Mouse (Mus musculus): ENCODE measurements at regions not wholly inside any gene's neighbourhood (a gene's known extent, or its start where the extent isn't known, plus 50 kb on each side); places are given as distances from the start of the nearest gene placed in this dataset.

DNA sequence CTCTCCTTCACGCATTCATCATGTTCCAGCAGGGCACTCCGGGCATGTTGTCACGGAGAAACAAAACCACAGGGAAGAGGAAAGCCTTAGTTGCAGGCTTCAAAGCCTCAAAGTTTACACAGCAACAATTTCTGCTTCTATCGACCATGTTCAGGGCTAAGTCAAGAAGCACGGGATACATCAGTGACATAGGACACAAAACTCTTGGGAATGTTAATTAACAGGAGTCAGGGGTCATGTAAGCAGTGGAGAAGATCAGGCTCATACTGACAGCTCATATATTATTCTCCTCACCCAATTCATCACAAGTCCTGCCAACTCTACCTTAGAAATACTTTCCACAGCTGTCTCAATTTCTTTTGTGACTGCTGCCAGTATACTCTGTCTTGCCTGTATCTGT lies 133.0 kb upstream of the Btbd3 start:
- Histone ChIP-seq H3K36me3 (ENCODE audit: control insufficient read depth, insufficient read depth, low read length) (no peaks in the 10 kb centered on the region), H3K9me3 (ENCODE audit: control insufficient read depth, low read length) (no peaks in the 10 kb centered on the region), H3K4me1 (ENCODE audit: control insufficient read depth, insufficient read depth, low read length) (no peaks in the 10 kb centered on the region), H3K9ac (ENCODE audit: low read length) (no peak overlapping the region), H3K27ac (ENCODE audit: low read depth, low read length) (no peak overlapping the region), H3K27me3 (ENCODE audit: control insufficient read depth, insufficient read depth, low read length) (no peaks in the 10 kb centered on the region), H3K4me2 (no peak overlapping the region), H3K4me3 (ENCODE audit: low read depth, low read length) (no peak overlapping the region)
- no peak for ATAC-seq (ENCODE audit: low FRiP score)
- WGBS, result 52% methylated on average over 5 of the region's 5 CpGs
- no peak for DNase-seq (ENCODE audit: low spot score, missing footprints)

DNA sequence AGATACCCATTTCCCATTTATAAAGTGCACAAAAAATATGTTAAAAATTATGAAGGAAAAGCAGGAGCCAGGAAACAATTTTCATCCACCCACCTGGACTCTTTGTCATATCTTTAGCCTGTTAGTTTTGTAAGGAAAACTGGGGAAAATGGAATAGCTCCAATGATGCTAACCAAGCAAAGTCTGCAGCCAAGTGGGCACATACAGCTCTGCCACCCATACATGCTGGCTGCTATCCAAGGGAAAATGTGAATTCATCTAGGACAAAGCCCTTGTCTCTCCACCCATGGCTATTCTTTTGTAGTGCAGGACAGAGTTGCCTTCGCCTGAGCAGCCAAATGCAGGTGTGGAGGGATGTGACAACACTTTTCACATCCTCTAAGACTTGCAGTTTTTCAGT lies 135.5 kb upstream of the Btbd3 start:
- H3K9me3 ChIP-seq (ENCODE audit: control insufficient read depth, low read length), result no peaks in the 10 kb centered on the region
- no peaks in the 10 kb centered on the region for H3K27me3 ChIP-seq (ENCODE audit: control insufficient read depth, insufficient read depth, low read length)
- WGBS, result 64% methylated on average over 1 of the region's 1 CpGs
- no peak overlapping the region for H3K9ac ChIP-seq (ENCODE audit: low read length)
- no peak overlapping the region for H3K27ac ChIP-seq (ENCODE audit: low read depth, low read length)
- no peaks in the 10 kb centered on the region for H3K36me3 ChIP-seq (ENCODE audit: control insufficient read depth, insufficient read depth, low read length)
- DNase-seq (ENCODE audit: low spot score, missing footprints) (no peak), ATAC-seq (ENCODE audit: low FRiP score) (no peak)
- no peak overlapping the region for H3K4me3 ChIP-seq (ENCODE audit: low read depth, low read length)
- no peak overlapping the region for H3K4me2 ChIP-seq
- no peaks in the 10 kb centered on the region for H3K4me1 ChIP-seq (ENCODE audit: control insufficient read depth, insufficient read depth, low read length)

DNA sequence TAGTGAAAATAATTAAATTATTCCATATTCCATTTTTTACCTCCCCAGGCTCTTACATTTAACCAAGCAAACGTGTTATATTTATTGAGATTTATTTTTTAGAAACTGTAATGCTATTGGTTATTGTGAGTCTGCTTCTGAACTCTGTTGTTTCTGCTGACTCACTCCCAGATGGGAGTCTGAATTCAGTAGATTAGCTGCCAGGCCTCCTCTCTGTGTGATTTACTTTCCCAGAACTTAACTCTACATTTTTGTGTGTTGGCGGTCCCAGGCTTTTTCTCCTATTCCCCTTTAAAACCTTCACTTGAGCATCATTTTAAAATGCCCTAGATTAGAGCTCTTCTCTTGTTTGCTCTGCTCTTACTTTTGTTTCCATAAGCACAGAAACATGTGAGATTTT lies 136.2 kb upstream of the Btbd3 start:
- no peaks in the 10 kb centered on the region for H3K4me1 ChIP-seq (ENCODE audit: control insufficient read depth, insufficient read depth, low read length)
- H3K4me2 ChIP-seq, result no peak overlapping the region
- DNase-seq (ENCODE audit: low spot score, missing footprints) (no peak), ATAC-seq (ENCODE audit: low FRiP score) (no peak)
- 87% methylated on average over 2 of the region's 2 CpGs for WGBS
- H3K27me3 ChIP-seq (ENCODE audit: control insufficient read depth, insufficient read depth, low read length), result no peaks in the 10 kb centered on the region
- H3K4me3 ChIP-seq (ENCODE audit: low read depth, low read length), result no peak overlapping the region
- H3K27ac ChIP-seq (ENCODE audit: low read depth, low read length), result no peak overlapping the region
- H3K36me3 ChIP-seq (ENCODE audit: control insufficient read depth, insufficient read depth, low read length), result no peaks in the 10 kb centered on the region
- H3K9me3 ChIP-seq (ENCODE audit: control insufficient read depth, low read length), result no peaks in the 10 kb centered on the region
- no peak overlapping the region for H3K9ac ChIP-seq (ENCODE audit: low read length)

DNA sequence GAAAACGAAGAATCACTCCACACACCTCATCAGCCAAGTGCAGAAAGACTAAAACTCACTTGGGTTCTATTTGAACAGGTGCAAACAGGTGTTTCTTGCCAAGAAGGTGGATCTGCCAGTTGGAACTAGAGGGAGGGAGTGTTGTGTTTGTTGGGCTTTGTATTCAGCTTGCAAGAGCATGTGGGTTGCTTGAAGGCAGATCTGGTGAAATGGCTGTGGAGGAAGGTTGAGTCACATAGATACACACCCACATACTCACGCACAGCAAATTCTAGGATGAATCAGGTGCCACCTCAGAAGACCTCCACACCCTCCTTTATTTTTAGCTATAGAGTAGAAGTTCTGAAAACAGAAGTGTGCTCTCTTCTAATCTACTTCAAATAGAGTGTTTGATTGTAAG lies 156.6 kb upstream of the Btbd3 start:
- Histone ChIP-seq H3K4me1 (ENCODE audit: control insufficient read depth, insufficient read depth, low read length) (no peaks in the 10 kb centered on the region), H3K27me3 (ENCODE audit: control insufficient read depth, insufficient read depth, low read length) (no peaks in the 10 kb centered on the region), H3K9me3 (ENCODE audit: control insufficient read depth, low read length) (no peaks in the 10 kb centered on the region), H3K9ac (ENCODE audit: low read length) (no peak overlapping the region), H3K27ac (ENCODE audit: low read depth, low read length) (no peak overlapping the region), H3K36me3 (ENCODE audit: control insufficient read depth, insufficient read depth, low read length) (no peaks in the 10 kb centered on the region), H3K4me2 (no peak overlapping the region), H3K4me3 (ENCODE audit: low read depth, low read length) (no peak overlapping the region)
- DNase-seq (ENCODE audit: low spot score, missing footprints), result no peak
- no peak for ATAC-seq (ENCODE audit: low FRiP score)
- WGBS, result 91% methylated on average over 2 of the region's 2 CpGs

DNA sequence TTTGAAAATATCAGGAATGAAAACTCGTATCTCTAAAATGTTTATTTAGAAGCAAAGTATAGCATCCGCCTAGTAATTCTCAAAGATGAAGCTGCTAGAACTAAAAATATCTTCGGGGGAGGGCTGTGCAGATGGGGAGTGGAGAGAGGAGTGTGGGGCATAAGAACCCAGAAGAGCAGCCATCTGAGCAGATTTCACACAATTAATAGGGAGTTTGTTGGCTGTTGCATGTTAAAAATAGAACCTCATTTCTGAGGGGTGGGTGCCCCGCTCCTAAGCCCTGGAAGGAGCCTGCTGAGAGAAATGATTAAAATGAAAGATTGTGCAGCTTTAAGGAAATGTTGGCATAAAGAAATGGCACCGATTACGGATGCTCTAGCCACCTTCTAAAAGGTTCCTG lies 171.0 kb upstream of the Btbd3 start:
- ATAC-seq (ENCODE audit: low FRiP score), result no peak
- no peaks in the 10 kb centered on the region for H3K4me1 ChIP-seq (ENCODE audit: control insufficient read depth, insufficient read depth, low read length)
- WGBS, result 90% methylated on average over 6 of the region's 6 CpGs

DNA sequence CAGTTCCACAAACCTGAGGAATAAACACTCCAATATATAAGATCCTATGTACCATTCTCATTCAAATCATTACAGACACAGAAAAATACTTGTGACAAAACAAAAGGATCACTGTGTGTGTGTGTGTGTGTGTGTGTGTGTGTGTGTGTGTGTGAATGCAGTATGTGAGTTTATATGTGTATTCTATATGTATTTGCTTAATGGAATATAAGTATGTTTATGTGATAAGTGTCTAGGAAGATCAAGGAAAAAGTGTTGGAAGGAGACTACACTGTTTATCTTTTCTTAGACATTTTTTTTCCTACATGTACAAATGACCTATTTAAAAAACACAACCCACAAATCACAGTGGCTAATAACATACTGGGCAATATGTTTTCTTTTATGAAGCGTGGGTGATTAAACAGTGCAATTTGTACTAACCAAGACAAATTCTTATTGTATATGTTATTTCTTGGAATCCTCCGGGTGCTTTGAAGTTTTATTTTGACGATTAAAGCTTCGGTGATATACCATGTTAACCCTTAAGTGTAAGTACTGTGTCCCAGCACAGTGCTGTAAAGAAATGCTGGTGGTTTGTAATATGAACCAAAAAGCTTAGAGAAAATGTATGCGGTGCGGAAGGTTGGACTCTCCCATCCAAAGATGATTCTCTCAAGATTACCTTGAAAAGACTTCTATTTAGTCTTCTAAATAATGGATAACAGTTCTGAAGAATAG lies 171.6 kb upstream of the Btbd3 start:
- Histone ChIP-seq H3K4me2 (no peak overlapping the region), H3K9me3 (ENCODE audit: control insufficient read depth, low read length) (no peaks in the 10 kb centered on the region), H3K36me3 (ENCODE audit: control insufficient read depth, insufficient read depth, low read length) (no peaks in the 10 kb centered on the region), H3K9ac (ENCODE audit: low read length) (no peak overlapping the region), H3K4me1 (ENCODE audit: control insufficient read depth, insufficient read depth, low read length) (no peaks in the 10 kb centered on the region), H3K27me3 (ENCODE audit: control insufficient read depth, insufficient read depth, low read length) (no peaks in the 10 kb centered on the region), H3K4me3 (ENCODE audit: low read depth, low read length) (no peak overlapping the region), H3K27ac (ENCODE audit: low read depth, low read length) (no peak overlapping the region)
- 81% methylated on average over 6 of the region's 6 CpGs for WGBS
- ATAC-seq (ENCODE audit: low FRiP score), result no peak
- DNase-seq (ENCODE audit: low spot score, missing footprints), result no peak

More for the DNA sequence above, 171.0 kb upstream of the Btbd3 start:
- Histone ChIP-seq H3K9ac (ENCODE audit: low read length) (no peak overlapping the region), H3K4me3 (ENCODE audit: low read depth, low read length) (no peak overlapping the region), H3K36me3 (ENCODE audit: control insufficient read depth, insufficient read depth, low read length) (no peaks in the 10 kb centered on the region), H3K9me3 (ENCODE audit: control insufficient read depth, low read length) (no peaks in the 10 kb centered on the region), H3K27me3 (ENCODE audit: control insufficient read depth, insufficient read depth, low read length) (no peaks in the 10 kb centered on the region), H3K4me2 (no peak overlapping the region), H3K27ac (ENCODE audit: low read depth, low read length) (no peak overlapping the region)
- no peak for DNase-seq (ENCODE audit: low spot score, missing footprints)

DNA sequence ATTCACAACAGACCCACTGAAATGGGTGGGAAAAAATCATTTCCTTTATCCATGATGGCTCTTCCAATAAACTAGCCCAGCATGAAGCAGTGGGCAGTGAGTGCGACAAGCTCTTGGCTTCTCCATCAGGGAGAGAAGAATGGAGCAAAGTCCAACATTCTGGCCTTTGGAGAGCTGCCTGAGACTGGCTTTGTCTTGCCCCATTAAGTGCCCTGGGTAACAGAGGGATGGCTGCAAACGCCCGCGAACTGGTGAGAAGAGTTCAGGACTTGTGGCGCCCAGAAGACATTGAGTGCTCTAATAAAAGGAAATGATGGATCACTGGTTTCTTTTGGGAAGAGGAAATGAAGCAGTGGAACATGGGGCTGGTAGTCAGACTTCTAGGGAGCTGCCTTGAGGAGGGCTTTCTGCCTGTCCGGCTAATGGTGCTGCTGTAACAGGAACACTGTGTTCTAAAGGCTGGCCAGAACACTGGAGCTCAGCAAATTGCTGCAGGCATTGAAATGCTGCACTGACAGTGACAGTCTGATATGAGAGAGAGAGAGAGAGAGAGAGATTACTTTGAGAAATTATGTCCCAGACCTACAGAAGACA lies 182.2 kb upstream of the Btbd3 start:
- H3K9ac ChIP-seq (ENCODE audit: low read length), result no peak overlapping the region
- H3K4me1 ChIP-seq (ENCODE audit: control insufficient read depth, insufficient read depth, low read length), result no peaks in the 10 kb centered on the region
- H3K4me2 ChIP-seq, result no peak overlapping the region
- no peaks in the 10 kb centered on the region for H3K9me3 ChIP-seq (ENCODE audit: control insufficient read depth, low read length)
- no peaks in the 10 kb centered on the region for H3K36me3 ChIP-seq (ENCODE audit: control insufficient read depth, insufficient read depth, low read length)
- no peak for ATAC-seq (ENCODE audit: low FRiP score)
- H3K27ac ChIP-seq (ENCODE audit: low read depth, low read length), result no peak overlapping the region
- no peak for DNase-seq (ENCODE audit: low spot score, missing footprints)
- no peaks in the 10 kb centered on the region for H3K27me3 ChIP-seq (ENCODE audit: control insufficient read depth, insufficient read depth, low read length)
- no peak overlapping the region for H3K4me3 ChIP-seq (ENCODE audit: low read depth, low read length)
- 82% methylated on average over 6 of the region's 6 CpGs for WGBS

DNA sequence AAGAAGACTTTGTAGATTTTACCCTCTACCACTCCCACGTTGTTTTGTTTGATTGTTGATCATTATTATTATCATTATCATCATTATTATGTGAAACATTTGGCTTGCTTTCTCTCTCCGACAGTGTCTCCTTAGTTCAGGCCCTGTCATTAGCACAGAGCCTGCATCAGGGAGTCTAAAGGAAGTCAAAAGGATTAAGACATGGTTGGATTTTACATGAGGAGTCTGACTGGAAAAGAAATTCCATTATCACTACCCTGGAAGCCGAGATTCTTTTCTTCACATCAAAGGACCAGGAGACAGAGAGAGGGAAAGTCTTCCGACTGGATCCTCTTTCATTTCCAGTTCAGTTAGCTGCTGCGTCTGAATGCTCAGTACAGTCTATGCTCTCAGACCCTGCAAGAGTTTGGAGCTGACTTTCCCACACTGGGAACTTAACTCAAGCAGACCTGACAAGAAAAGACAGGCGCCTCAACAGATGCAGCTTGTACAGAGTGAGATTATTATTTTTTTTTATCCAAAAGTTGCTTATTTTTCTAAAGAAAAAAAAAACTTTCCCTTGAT lies 184.1 kb upstream of the Btbd3 start:
- Histone ChIP-seq H3K9ac (ENCODE audit: low read length) (no peak overlapping the region), H3K4me3 (ENCODE audit: low read depth, low read length) (no peak overlapping the region), H3K27ac (ENCODE audit: low read depth, low read length) (no peak overlapping the region), H3K4me2 (no peak overlapping the region), H3K4me1 (ENCODE audit: control insufficient read depth, insufficient read depth, low read length) (no peaks in the 10 kb centered on the region), H3K9me3 (ENCODE audit: control insufficient read depth, low read length) (no peaks in the 10 kb centered on the region), H3K27me3 (ENCODE audit: control insufficient read depth, insufficient read depth, low read length) (no peaks in the 10 kb centered on the region), H3K36me3 (ENCODE audit: control insufficient read depth, insufficient read depth, low read length) (no peaks in the 10 kb centered on the region)
- WGBS, result 16% methylated on average over 6 of the region's 6 CpGs
- DNase-seq (ENCODE audit: low spot score, missing footprints), result no peak
- ATAC-seq (ENCODE audit: low FRiP score), result peak; percentile 81

DNA sequence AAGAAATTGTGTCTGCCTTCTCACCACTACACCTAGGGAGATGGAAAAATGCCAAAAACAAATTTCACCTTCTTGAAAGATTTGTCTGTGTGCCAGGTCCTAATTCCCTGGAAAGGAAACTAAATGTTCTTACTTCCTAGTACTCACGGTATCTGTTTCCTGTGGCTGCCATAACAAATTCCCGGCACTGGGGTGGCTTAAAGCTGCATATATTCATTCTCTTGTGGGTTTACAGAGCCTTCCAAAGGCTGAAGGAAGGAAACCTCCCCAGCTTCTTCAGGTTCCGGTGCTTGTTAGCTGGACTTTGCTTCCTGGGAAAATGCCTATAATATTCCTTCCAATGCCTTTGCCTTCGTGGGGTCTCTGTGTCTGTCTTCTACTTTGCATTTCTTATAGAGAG lies 203.3 kb upstream of the Btbd3 start:
- H3K4me1 ChIP-seq (ENCODE audit: control insufficient read depth, insufficient read depth, low read length), result no peaks in the 10 kb centered on the region
- no peak overlapping the region for H3K9ac ChIP-seq (ENCODE audit: low read length)
- H3K36me3 ChIP-seq (ENCODE audit: control insufficient read depth, insufficient read depth, low read length), result no peaks in the 10 kb centered on the region
- no peak for ATAC-seq (ENCODE audit: low FRiP score)
- no peak overlapping the region for H3K4me2 ChIP-seq
- no peak for DNase-seq (ENCODE audit: low spot score, missing footprints)
- H3K27me3 ChIP-seq (ENCODE audit: control insufficient read depth, insufficient read depth, low read length), result no peaks in the 10 kb centered on the region
- H3K27ac ChIP-seq (ENCODE audit: low read depth, low read length), result no peak overlapping the region
- H3K9me3 ChIP-seq (ENCODE audit: control insufficient read depth, low read length), result no peaks in the 10 kb centered on the region
- no peak overlapping the region for H3K4me3 ChIP-seq (ENCODE audit: low read depth, low read length)
- 91% methylated on average over 4 of the region's 4 CpGs for WGBS
